Mouse (Mus musculus) kidney, postnatal 0 days (tissue): Measurements from ENCODE around the gene Ccdc6. TPM values are rescaled to one million over a fixed set of nuclear protein-coding genes. Genes with fewer than 3 reads are reported as not detected.

Experiments used
- ATAC-seq: fragments of 200-750 bp; cut with Nextera tagmentation; replicated peaks from 2 replicates; pipeline ENCODE4 v1.8.0; 2017; ENCODE audit warnings: low read depth, moderate number of reproducible peaks, moderate TSS enrichment, moderate library complexity; ENCODE audit not compliant: low FRiP score
- DNase-seq: peaks from one replicate; pipeline ENCODE4 v3.0.0-alpha.2; 2016; ENCODE audit warnings: low spot score
- H3K27ac ChIP-seq: fragments of 300-500 bp; sonication (generic); 2 replicates; pipeline ENCODE4 v1.5.1; 2014; ENCODE audit warnings: mild to moderate bottlenecking
- H3K27me3 ChIP-seq: fragments of 300-500 bp; sonication (generic); 2 replicates; pipeline ENCODE4 v1.6.1; 2014; ENCODE audit warnings: low read length, mixed read lengths; ENCODE audit not compliant: insufficient read depth
- H3K36me3 ChIP-seq: fragments of 300-500 bp; sonication (generic); 2 replicates; pipeline ENCODE4 v1.6.1; 2014; ENCODE audit warnings: low read length, mixed read lengths; ENCODE audit not compliant: insufficient read depth
- H3K4me1 ChIP-seq: fragments of 300-500 bp; sonication (generic); replicated peaks from 2 replicates; pipeline ENCODE4 v1.6.1; 2014; ENCODE audit warnings: antibody characterized with exemption, low read length, mixed read lengths; ENCODE audit not compliant: insufficient read depth
- H3K4me2 ChIP-seq: fragments of 300-500 bp; sonication (generic); 2 replicates; pipeline ENCODE4 v1.6.1; 2014; ENCODE audit warnings: mild to moderate bottlenecking, low read length, moderate library complexity, mixed read lengths
- H3K4me3 ChIP-seq: fragments of 300-500 bp; sonication (generic); replicated peaks from 2 replicates; pipeline ENCODE4 v1.5.1; 2014; ENCODE audit warnings: low read depth, low read length
- H3K9ac ChIP-seq: fragments of 300-500 bp; sonication (generic); 2 replicates; pipeline ENCODE4 v1.6.1; 2014; ENCODE audit warnings: low read depth, low read length
- H3K9me3 ChIP-seq: fragments of 300-500 bp; sonication (generic); replicated peaks from 2 replicates; pipeline ENCODE4 v1.6.1; 2016; ENCODE audit warnings: low read length, inconsistent platforms, mixed read lengths
- CTCF ChIP-seq: IDR thresholded peaks from 2 replicates; pipeline ENCODE4 v1.5.1; 2016; ENCODE audit warnings: antibody characterized with exemption, low read depth, mild to moderate bottlenecking, moderate library complexity
- WGBS: fragments of 180-500 bp; shearing (Covaris S2); extraction: QIAGEN DNeasy Blood & Tissue Kit; methylation state at CpG from one replicate; pipeline ENCODE4 v1.1.7; 2014; 5-methylcytosine and 5-hydroxymethylcytosine counted together
- polyA plus RNA-seq: library from polyadenylated mRNA; unstranded; fragments of >200 nt; fragmentation: Nextera tagmentation; extraction: Ambion mirVana; gene quantifications from 2 replicates; pipeline ENCODE4 v1.2.1, GENCODE M21; 2015

The Ccdc6 gene
- polyA plus RNA-seq, 1 experiment from 2014 or later = 16.6 TPM

DNA sequence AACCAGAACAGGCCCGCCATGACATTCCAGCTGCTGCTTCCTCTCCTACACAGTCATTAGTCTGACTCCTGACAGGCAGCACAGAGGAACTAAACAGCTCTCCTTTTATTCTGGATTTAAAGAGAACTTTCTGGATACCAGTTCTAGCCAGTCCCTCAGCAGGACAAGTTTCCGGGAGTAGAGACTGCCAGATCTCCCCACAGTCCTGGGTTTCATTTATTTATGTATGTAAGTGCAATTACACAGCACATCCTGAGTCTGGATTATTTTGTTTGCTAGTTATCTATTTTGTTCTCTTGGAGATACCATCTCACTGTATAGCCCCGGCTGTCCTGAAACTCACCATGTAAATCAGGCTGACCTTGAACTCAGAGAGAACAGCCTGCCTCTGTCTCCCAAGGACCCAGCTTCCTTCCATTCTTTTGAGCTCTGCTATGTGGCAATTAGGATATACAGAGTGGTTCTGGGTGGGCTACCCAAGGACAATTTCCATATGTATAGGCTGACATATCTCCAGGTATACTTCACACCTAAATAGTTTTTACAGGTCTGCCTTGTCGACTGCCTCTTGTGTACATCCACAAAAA is 5.0 kb upstream of the Ccdc6 start:
- H3K27me3 ChIP-seq = no peaks in the 10 kb centered on the region
- no peaks in the 10 kb centered on the region for H3K36me3 ChIP-seq
- H3K27ac ChIP-seq = no peak overlapping the region
- TF ChIP-seq CTCF = no peak
- 58% methylated on average over 4 of the region's 4 CpGs for WGBS
- 0 out of 2 replicates have a peak, but pooled peaks cover 3% of the 10 kb centered on the region for H3K4me1 ChIP-seq
- no peak overlapping the region for H3K9ac ChIP-seq
- H3K4me2 ChIP-seq = no peak overlapping the region
- no peak for ATAC-seq
- H3K9me3 ChIP-seq = no peaks in the 10 kb centered on the region
- H3K4me3 ChIP-seq = no peak overlapping the region
- DNase-seq = no peak

- H3K9me3 ChIP-seq = no peaks in the 10 kb centered on the region
- TF ChIP-seq CTCF = no peak
- WGBS = 45% methylated on average over 1 of the region's 1 CpGs
- no peak for ATAC-seq
- no peak overlapping the region for H3K9ac ChIP-seq
- no peak overlapping the region for H3K4me3 ChIP-seq
- DNase-seq = no peak
- peaks cover 5% of the 10 kb centered on the region; the same call in 1 of the 2 replicates for H3K4me1 ChIP-seq
- no peak overlapping the region for H3K4me2 ChIP-seq
- no peaks in the 10 kb centered on the region for H3K27me3 ChIP-seq
- H3K27ac ChIP-seq = no peak overlapping the region
- H3K36me3 ChIP-seq = no peaks in the 10 kb centered on the region
Measured at GRCm38 (mm10) chr10:70093782-70094181, 3.1 kb upstream of the Ccdc6 start.

- WGBS = 0% methylated on average over 14 of the region's 14 CpGs
- H3K9ac ChIP-seq = peak overlapping the region; percentile 35; the same call in 1 of the 2 replicates
- ATAC-seq = peak; percentile 35
Measured at GRCm38 (mm10) chr10:70095031-70095470, 1.9 kb upstream of the Ccdc6 start.

DNA sequence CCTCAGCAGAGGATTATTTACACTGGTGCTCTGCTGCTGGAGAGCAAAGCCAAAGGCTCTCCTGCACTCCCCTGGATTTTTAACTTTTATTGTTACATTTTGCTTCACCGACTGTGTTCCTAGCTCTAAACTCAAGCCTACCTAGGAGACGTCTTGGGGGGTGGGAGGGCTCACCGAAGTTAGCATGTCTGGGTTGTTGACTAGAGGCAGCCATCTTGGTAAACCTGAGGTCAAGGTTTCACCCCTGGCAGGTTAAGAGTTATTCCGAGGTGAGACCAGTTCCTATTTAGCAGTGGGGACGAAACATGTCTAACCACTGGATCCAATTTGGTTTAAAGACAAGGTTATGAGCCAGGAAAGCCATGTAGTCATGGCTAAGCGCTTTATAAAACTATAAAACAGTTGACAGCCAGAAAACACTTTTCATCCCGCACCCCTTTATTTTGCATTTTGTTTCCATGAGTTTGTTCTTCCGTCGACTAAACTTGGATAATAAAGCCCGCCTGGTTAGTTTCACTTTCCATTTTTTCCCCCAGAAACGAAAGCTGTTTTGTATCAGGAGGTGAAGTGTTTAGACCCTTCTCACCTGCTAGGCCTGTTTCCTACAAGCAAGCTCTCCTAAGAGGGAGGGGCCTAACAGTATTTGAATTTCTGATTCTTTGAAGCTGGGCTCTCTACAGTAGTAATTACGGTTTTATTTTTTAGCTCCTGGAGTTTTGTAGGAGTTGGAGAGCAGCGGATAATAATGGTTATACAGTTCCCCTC is 1.2 kb upstream of the Ccdc6 start:
- Histone ChIP-seq H3K4me2 (peak overlapping the region; percentile 67), H3K4me1 (peaks cover 9% of the 10 kb centered on the region), H3K4me3 (peak overlapping the region; percentile 94), H3K9me3 (no peaks in the 10 kb centered on the region), H3K9ac (peak overlapping the region; percentile 35; the same call in 1 of the 2 replicates), H3K27me3 (no peaks in the 10 kb centered on the region), H3K27ac (peak overlapping the region; percentile 90), H3K36me3 (no peaks in the 10 kb centered on the region)
- DNase-seq (peak; percentile 43), ATAC-seq (no peak)
- 20% methylated on average over 13 of the region's 13 CpGs for WGBS
- TF ChIP-seq CTCF = no peak

More at GRCm38 (mm10) chr10:70095031-70095470, 1.9 kb upstream of the Ccdc6 start:
- peak; percentile 88 for DNase-seq
- Histone ChIP-seq H3K4me3 (peak overlapping the region; percentile 46), H3K27me3 (no peaks in the 10 kb centered on the region), H3K4me1 (peaks cover 9% of the 10 kb centered on the region), H3K27ac (peak overlapping the region; percentile 90), H3K9me3 (no peaks in the 10 kb centered on the region), H3K4me2 (peak overlapping the region; percentile 67), H3K36me3 (no peaks in the 10 kb centered on the region)
- TF ChIP-seq CTCF = peak; percentile 10; the same call in 1 of the 2 replicates

DNA sequence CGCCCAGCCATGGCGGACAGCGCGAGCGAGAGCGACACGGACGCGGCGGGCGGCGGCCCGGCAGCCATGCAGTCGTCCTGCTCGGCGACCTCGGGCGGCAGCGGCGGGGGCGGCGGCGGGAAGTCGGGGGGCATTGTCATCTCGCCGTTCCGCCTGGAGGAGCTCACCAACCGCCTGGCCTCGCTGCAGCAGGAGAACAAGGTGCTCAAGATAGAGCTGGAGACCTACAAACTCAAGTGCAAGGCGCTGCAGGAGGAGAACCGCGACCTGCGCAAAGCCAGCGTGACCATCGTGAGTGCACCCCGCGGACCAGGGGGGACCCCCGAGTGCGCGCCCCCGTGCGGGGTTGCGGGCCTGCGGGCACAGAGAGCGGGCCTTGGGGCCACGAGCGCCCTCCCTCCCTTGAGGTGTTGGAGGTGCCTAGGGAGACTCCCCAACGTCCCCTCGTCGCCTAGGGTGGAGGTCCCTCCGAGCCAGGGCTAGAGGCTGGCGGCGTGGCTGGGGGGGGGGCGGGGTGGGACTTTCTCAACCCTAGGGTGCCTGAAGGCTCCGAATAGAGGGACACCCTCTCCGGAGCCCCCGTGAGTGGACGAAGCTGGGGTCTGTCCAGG is 475 bp downstream of the Ccdc6 start:
- Histone ChIP-seq H3K9ac (peak overlapping the region; percentile 95), H3K4me3 (peak overlapping the region; percentile 94), H3K4me1 (peaks cover 9% of the 10 kb centered on the region), H3K4me2 (peak overlapping the region; percentile 67), H3K9me3 (no peaks in the 10 kb centered on the region), H3K27ac (peak overlapping the region; percentile 90), H3K36me3 (no peaks in the 10 kb centered on the region), H3K27me3 (no peaks in the 10 kb centered on the region)
- TF ChIP-seq CTCF = no peak
- WGBS = under 1% methylated on average over 55 of the region's 58 CpGs
- DNase-seq (peak; percentile 58), ATAC-seq (peak; percentile 23)

DNA sequence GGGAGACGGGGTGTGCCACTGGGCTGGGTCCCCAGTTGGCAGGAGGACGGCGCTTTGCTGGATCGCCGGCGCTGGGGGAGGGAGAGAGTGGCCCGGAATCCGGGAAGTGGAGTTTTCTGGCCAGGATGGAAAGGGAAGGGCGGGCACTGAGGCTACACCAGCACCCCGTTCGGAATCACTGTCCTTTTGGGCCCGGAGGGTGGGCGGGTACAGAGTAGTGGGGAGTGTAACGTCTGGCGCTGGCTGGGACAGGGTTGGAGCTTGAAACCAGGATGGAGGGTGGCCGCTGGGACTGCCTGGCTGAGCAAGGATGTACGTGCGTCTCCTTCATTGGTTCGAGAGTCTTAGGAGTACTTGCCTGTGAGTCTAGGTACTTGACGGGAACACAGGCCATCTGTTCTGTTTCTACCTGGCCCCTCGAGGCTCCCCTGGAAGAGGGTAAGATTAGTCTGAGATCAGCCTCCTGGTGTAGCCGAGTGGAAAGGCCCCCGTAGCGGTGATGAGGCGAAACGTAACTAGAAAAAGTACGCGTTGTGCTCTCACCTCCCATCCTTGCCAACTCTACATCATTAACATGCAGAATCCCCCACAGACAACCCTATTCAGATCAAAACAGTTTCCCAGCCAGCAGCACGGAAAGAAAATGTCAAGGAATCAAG is 1.1 kb downstream of the Ccdc6 start:
- TF ChIP-seq CTCF = no peak
- Histone ChIP-seq H3K4me1 (peaks cover 9% of the 10 kb centered on the region), H3K4me2 (peak overlapping the region; percentile 67), H3K9ac (peak overlapping the region; percentile 95), H3K9me3 (no peaks in the 10 kb centered on the region), H3K27me3 (no peaks in the 10 kb centered on the region), H3K4me3 (peak overlapping the region; percentile 94), H3K36me3 (no peaks in the 10 kb centered on the region), H3K27ac (peak overlapping the region; percentile 90)
- DNase-seq (peak; percentile 70), ATAC-seq (peak; percentile 3; the same call in 1 of the 2 replicates)
- 1% methylated on average over 29 of the region's 29 CpGs for WGBS
